Mouse (Mus musculus): ENCODE results near the gene Fbxo39.

The Fbxo39 gene

GRCm38 (mm10) chr11:72363523-72364240 is 49.4 kb downstream of the Fbxo39 start:
- DNase-seq (ENCODE audit: low spot score), result no peak

GRCm38 (mm10) chr11:72364526-72364925 is 50.3 kb downstream of the Fbxo39 start:
- no peak for DNase-seq (ENCODE audit: low spot score)

GRCm38 (mm10) chr11:72366126-72366525 is 51.9 kb downstream of the Fbxo39 start:
- no peak for DNase-seq (ENCODE audit: low spot score)

- DNase-seq (ENCODE audit: low spot score), result no peak
Measured at GRCm38 (mm10) chr11:72367934-72368674, 53.9 kb downstream of the Fbxo39 start.
